Mouse (Mus musculus): ENCODE results near the gene Kcnb1. TPM values are rescaled to one million over a fixed set of nuclear protein-coding genes. Genes with fewer than 3 reads are reported as not detected.
"Not testable (repeated sequence)": the region's sequence is repeated elsewhere in the genome, so short reads cannot be mapped to it uniquely, and the experiment has no call there.

Kcnb1 gene
- polyA plus RNA-seq, 1 experiment = 0.62 TPM

GRCm38 (mm10) chr2:167208984-167209383 lies 19.0 kb upstream of the Kcnb1 start:
- no peak overlapping the region for H3K4me3 ChIP-seq (ENCODE audit: insufficient read depth, low read length)
- TF ChIP-seq CTCF (IDR thresholded peaks at IDR 0.05; ENCODE audit: low read depth, low read length) (no peak), POLR2A (IDR thresholded peaks at IDR 0.05; ENCODE audit: borderline replicate concordance, low read depth, low read length) (no peak)
- H3K27ac ChIP-seq (ENCODE audit: insufficient read depth, low read depth, low read length) = no peak overlapping the region
- H3K4me1 ChIP-seq (ENCODE audit: control insufficient read depth, insufficient read depth, low read length) = no peaks in the 10 kb centered on the region

- H3K4me3 ChIP-seq (ENCODE audit: insufficient read depth, low read length) = no peak overlapping the region
- no peaks in the 10 kb centered on the region for H3K4me1 ChIP-seq (ENCODE audit: control insufficient read depth, insufficient read depth, low read length)
- no peak overlapping the region for H3K27ac ChIP-seq (ENCODE audit: insufficient read depth, low read depth, low read length)
- TF ChIP-seq CTCF (IDR thresholded peaks at IDR 0.05; ENCODE audit: low read depth, low read length) (no peak), POLR2A (IDR thresholded peaks at IDR 0.05; ENCODE audit: borderline replicate concordance, low read depth, low read length) (no peak)
Measured at GRCm38 (mm10) chr2:167205918-167206629, 16.1 kb upstream of the Kcnb1 start.

- H3K4me1 ChIP-seq (ENCODE audit: control insufficient read depth, insufficient read depth, low read length); H3K27ac ChIP-seq (ENCODE audit: insufficient read depth, low read depth, low read length); H3K4me3 ChIP-seq (ENCODE audit: insufficient read depth, low read length): not testable (repeated sequence)
Measured at GRCm38 (mm10) chr2:167204686-167205085, 14.7 kb upstream of the Kcnb1 start.

- Histone ChIP-seq H3K27ac (ENCODE audit: insufficient read depth, low read depth, low read length) (no peak overlapping the region), H3K4me1 (ENCODE audit: control insufficient read depth, insufficient read depth, low read length) (no peaks in the 10 kb centered on the region), H3K4me3 (ENCODE audit: insufficient read depth, low read length) (no peak overlapping the region)
- no peak for TF ChIP-seq CTCF (IDR thresholded peaks at IDR 0.05; ENCODE audit: low read depth, low read length)
- no peak for TF ChIP-seq POLR2A (IDR thresholded peaks at IDR 0.05; ENCODE audit: borderline replicate concordance, low read depth, low read length)
Measured at GRCm38 (mm10) chr2:167203505-167204166, 13.7 kb upstream of the Kcnb1 start.

DNA sequence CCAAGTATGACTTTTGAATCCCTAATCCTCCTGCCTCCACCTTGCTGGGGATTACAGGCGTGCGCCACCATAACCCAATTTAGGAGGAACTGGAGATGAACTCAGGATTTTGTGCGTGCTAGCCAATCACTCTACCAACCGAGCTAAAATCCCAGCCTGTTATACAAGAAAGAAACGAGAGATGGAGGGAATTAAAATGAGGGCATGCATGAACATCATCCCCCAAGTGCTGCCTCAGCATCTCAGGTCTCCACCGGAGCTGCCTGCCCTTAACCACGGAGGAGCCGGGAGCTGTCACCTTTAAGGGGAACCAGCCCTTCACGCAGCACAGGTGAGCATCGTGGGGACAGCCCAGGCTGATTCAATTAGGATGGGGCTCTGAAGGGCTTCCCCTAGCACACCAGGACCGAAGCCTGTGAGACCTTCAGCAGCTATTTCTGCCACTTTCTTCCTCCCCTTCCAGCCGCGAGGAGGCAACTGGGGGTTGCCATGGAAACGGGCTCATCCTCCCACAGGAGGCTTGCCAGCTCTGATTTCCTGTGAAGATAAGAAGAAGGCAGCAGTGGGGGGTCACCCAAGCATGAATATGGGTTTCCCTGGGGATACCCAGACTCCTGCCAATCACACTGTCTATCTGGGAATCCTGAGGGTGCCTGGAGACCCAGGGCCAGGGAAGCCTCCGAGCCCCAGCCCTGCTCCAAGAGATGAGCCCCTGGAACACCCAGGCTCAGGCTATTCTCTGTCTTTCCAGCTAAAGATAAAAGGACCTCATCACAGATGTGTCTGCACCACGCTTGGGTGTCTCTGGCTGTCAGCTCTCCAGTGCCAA lies 11.7 kb upstream of the Kcnb1 start:
- H3K27ac ChIP-seq (ENCODE audit: insufficient read depth, low read depth, low read length) = no peak overlapping the region
- H3K4me1 ChIP-seq (ENCODE audit: control insufficient read depth, insufficient read depth, low read length) = no peaks in the 10 kb centered on the region
- H3K4me3 ChIP-seq (ENCODE audit: insufficient read depth, low read length) = no peak overlapping the region
- TF ChIP-seq CTCF (IDR thresholded peaks at IDR 0.05; ENCODE audit: low read depth, low read length) = no peak
- no peak for TF ChIP-seq POLR2A (IDR thresholded peaks at IDR 0.05; ENCODE audit: borderline replicate concordance, low read depth, low read length)

DNA sequence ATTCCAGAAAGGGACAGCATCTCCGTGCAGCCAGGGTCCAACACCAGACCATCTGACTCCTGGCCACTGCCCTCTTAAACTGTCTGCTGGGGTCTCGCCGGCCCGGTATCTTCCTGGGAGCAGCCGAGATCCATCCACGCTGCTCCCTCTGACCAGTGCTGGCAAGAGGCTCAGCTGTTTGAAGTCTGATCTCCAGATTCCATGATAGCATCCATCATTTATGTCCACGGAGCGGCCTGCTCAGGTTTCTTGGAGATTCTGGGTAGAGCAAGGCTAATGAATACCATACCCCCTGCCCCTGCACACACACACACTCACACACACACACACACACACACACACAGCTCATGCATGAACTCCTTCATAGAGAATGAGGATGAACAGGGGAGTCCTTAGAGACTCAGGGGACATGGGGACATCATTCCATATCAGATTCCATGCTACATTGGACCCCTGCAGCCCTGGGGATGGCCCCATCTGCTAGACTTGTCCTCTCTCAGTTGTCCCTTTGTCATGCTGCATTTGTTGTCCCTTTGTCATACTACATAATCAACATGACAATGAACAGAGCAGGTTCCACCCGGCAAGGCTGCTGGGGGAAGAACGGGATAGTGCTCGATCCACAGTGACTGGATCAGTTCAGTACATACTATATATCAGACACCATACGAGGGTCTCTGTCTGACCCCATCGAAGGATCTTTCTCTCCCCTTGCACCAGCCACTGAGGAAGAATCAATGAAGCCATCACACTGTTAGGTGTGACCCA lies 8.9 kb upstream of the Kcnb1 start:
- no peaks in the 10 kb centered on the region for H3K4me1 ChIP-seq (ENCODE audit: control insufficient read depth, insufficient read depth, low read length)
- no peak overlapping the region for H3K4me3 ChIP-seq (ENCODE audit: insufficient read depth, low read length)
- no peak overlapping the region for H3K27ac ChIP-seq (ENCODE audit: insufficient read depth, low read depth, low read length)
- no peak for TF ChIP-seq CTCF (IDR thresholded peaks at IDR 0.05; ENCODE audit: low read depth, low read length)
- TF ChIP-seq POLR2A (IDR thresholded peaks at IDR 0.05; ENCODE audit: borderline replicate concordance, low read depth, low read length) = no peak

DNA sequence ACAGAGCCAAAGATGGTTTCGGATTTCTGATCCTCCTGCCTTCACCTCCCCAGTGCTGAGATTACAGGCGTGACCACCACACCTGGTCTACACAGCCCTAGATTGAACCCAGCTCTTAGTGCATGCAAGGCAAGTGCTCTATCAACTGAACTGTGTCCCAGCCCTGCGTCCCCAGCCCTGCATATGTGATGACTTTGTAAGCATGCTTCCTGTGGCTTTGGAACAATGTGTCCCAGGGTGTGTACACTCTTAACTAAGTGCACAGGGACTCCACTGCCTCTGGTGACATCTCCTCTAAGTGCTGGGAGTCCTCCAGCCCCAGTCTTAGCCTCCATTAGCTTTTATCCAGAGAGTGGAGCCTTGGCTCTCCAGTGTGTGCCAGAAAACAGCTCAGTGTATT lies 3.4 kb upstream of the Kcnb1 start:
- Histone ChIP-seq H3K27ac (ENCODE audit: insufficient read depth, low read depth, low read length) (no peak overlapping the region), H3K4me1 (ENCODE audit: control insufficient read depth, insufficient read depth, low read length) (no peaks in the 10 kb centered on the region), H3K4me3 (ENCODE audit: insufficient read depth, low read length) (no peak overlapping the region)
- TF ChIP-seq POLR2A (IDR thresholded peaks at IDR 0.05; ENCODE audit: borderline replicate concordance, low read depth, low read length) (no peak), CTCF (IDR thresholded peaks at IDR 0.05; ENCODE audit: low read depth, low read length) (no peak)

DNA sequence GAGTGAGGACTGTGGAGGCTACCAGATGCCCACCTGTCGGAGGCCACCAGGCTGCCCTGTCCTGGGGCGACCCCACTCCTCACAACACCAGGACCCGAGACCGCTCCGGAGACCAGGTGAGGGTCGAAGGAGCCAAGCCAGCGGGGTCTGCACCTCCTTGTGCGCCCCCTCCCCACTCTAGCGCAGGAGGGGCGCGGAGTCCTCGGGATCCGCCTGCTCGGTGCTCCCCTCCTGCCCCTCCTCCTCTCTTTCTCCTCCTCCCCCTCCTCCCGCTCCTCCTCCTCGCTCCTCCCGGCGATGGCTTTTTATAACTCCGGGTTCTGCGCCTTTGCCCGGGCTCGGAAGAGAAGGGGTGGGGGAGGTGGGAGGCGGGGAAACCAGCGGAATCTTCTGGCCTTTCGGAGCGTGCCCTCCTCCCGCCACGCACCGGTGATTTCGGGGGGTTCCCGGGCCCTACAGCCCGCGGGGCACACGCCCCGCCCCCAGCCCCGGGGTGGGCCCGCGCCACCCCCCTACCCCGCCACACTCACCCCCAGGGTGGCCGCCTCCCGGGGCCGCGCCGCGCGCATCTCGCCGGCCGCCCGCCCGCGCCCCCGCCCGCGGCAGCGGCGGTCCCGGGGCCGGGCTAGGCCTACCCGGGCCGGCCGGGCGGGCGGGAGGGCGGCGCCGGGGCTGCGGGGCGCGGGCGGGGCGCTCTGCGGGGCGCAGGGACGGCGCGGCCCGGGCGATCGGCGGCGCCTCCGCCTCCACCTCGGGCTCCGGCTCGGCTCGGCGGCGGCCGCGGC lies 472 bp downstream of the Kcnb1 start:
- Histone ChIP-seq H3K27ac (ENCODE audit: insufficient read depth, low read depth, low read length) (no peak overlapping the region), H3K4me1 (ENCODE audit: control insufficient read depth, insufficient read depth, low read length) (no peaks in the 10 kb centered on the region), H3K4me3 (ENCODE audit: insufficient read depth, low read length) (peak overlapping the region; percentile 20)
- no peak for TF ChIP-seq CTCF (IDR thresholded peaks at IDR 0.05; ENCODE audit: low read depth, low read length)
- no peak for TF ChIP-seq POLR2A (IDR thresholded peaks at IDR 0.05; ENCODE audit: borderline replicate concordance, low read depth, low read length)
